Mouse (Mus musculus) urinary bladder, postnatal 36 days (tissue): Measurements from ENCODE around the gene Ankrd33b.
A peak's percentile ranks its signal among the peaks of the same experiment; 100 is the strongest.

Experiments used
- DNase-seq, 2 experiments: peaks; one replicate each; pipeline ENCODE4 v3.0.0; 2022; ENCODE audit warnings: low spot score in 2 of 2, mixed read lengths in 1 of 2

Gene Ankrd33b

GRCm38 (mm10) chr15:31368556-31368955 is 1.0 kb upstream of the Ankrd33b start:
- no peak for DNase-seq

- no peak for DNase-seq
Measured at GRCm38 (mm10) chr15:31366596-31367480, 688 bp downstream of the Ankrd33b start.

- DNase-seq = no peak
Measured at GRCm38 (mm10) chr15:31365720-31366591, 1.6 kb downstream of the Ankrd33b start.

GRCm38 (mm10) chr15:31365041-31365719 is 2.3 kb downstream of the Ankrd33b start:
- DNase-seq = no peak

- no peak for DNase-seq
Measured at GRCm38 (mm10) chr15:31364396-31364795, 3.1 kb downstream of the Ankrd33b start.

- DNase-seq = no peak
Measured at GRCm38 (mm10) chr15:31363981-31364361, 3.6 kb downstream of the Ankrd33b start.

GRCm38 (mm10) chr15:31363241-31363980 is 4.1 kb downstream of the Ankrd33b start:
- DNase-seq = no peak

- DNase-seq = no peak
Measured at GRCm38 (mm10) chr15:31361259-31361853, 6.2 kb downstream of the Ankrd33b start.

GRCm38 (mm10) chr15:31360593-31360992 is 6.9 kb downstream of the Ankrd33b start:
- no peak for DNase-seq

- no peak for DNase-seq
Measured at GRCm38 (mm10) chr15:31359805-31360204, 7.7 kb downstream of the Ankrd33b start.

GRCm38 (mm10) chr15:31352494-31353279 is 14.8 kb downstream of the Ankrd33b start:
- no peak for DNase-seq

- no peak for DNase-seq
Measured at GRCm38 (mm10) chr15:31349810-31350341, 17.6 kb downstream of the Ankrd33b start.

GRCm38 (mm10) chr15:31349046-31349445 is 18.5 kb downstream of the Ankrd33b start:
- DNase-seq = no peak

GRCm38 (mm10) chr15:31348241-31348640 is 19.3 kb downstream of the Ankrd33b start:
- no peak for DNase-seq

- DNase-seq = no peak
Measured at GRCm38 (mm10) chr15:31346508-31346907, 21.0 kb downstream of the Ankrd33b start.

- DNase-seq = peak; percentile 18 to 32
Measured at GRCm38 (mm10) chr15:31345366-31345765, 22.2 kb downstream of the Ankrd33b start.

- DNase-seq = no peak
Measured at GRCm38 (mm10) chr15:31344811-31345211, 22.7 kb downstream of the Ankrd33b start.

GRCm38 (mm10) chr15:31343602-31344001 is 23.9 kb downstream of the Ankrd33b start:
- no peak for DNase-seq

- DNase-seq = peak in 1 of 2 experiments; percentile 30
Measured at GRCm38 (mm10) chr15:31342496-31342901, 25.0 kb downstream of the Ankrd33b start.

GRCm38 (mm10) chr15:31342001-31342400 is 25.5 kb downstream of the Ankrd33b start:
- DNase-seq = no peak
